Mouse (Mus musculus) spleen, adult 2 months (tissue): ENCODE measurements around the gene Ston2. TPM values are rescaled to one million over a fixed set of nuclear protein-coding genes. Genes with fewer than 3 reads are reported as not detected.
A peak's percentile ranks its signal among the peaks of the same experiment; 100 is the strongest.

ENCODE experiments used
- DNase-seq, 2 experiments: peaks; one replicate each; pipeline versions ENCODE4 v3.0.0 to v3.0.0-alpha.2; 2012 to 2021; ENCODE audit warnings: low spot score in 2 of 2, low read depth in 1 of 2
- H3K27ac ChIP-seq: fragments of 200-500 bp; 2 replicates; pipeline ENCODE4 v1.5.1; 2012; ENCODE audit warnings: low read length, inconsistent platforms; ENCODE audit not compliant: insufficient read depth
- H3K27me3 ChIP-seq: fragments of 200-500 bp; 2 replicates; pipeline ENCODE4 v1.6.1; 2012; ENCODE audit warnings: mild to moderate bottlenecking, moderate library complexity, low read length, inconsistent platforms; ENCODE audit not compliant: control insufficient read depth, insufficient read depth
- H3K36me3 ChIP-seq: fragments of 200-500 bp; 2 replicates; pipeline ENCODE4 v1.6.1; 2012; ENCODE audit warnings: mild to moderate bottlenecking, low read length, inconsistent platforms; ENCODE audit not compliant: control insufficient read depth, insufficient read depth
- H3K4me1 ChIP-seq: fragments of 200-500 bp; 2 replicates; pipeline ENCODE4 v1.6.1; 2011; ENCODE audit warnings: inconsistent platforms; ENCODE audit not compliant: control insufficient read depth, insufficient read depth, insufficient read length
- H3K4me3 ChIP-seq: fragments of 200-500 bp; 2 replicates; pipeline ENCODE4 v1.5.1; 2011; ENCODE audit warnings: mild to moderate bottlenecking, inconsistent platforms; ENCODE audit not compliant: insufficient read depth, insufficient read length; ENCODE audit errors: extremely low read depth
- CTCF ChIP-seq: fragments of 200-500 bp; IDR thresholded peaks from 2 replicates; pipeline ENCODE4 v1.5.1; 2011; ENCODE audit warnings: mild to moderate bottlenecking, inconsistent platforms; ENCODE audit not compliant: insufficient read depth, insufficient read length, insufficient replicate concordance; ENCODE audit errors: extremely low read depth
- POLR2A ChIP-seq: fragments of 200-500 bp; IDR thresholded peaks from 2 replicates; pipeline ENCODE4 v1.6.1; 2011; ENCODE audit warnings: low read depth, low read length, inconsistent platforms
- WGBS: fragments of 180-500 bp; shearing (Covaris S2); methylation state at CpG from one replicate; pipeline ENCODE4 v1.1.7; 2018; 5-methylcytosine and 5-hydroxymethylcytosine counted together
- polyA plus RNA-seq: library from polyadenylated mRNA; depleted of rRNA; stranded (reverse); fragments of >200 nt; gene quantifications from 2 replicates; pipeline ENCODE4 v1.2.3, GENCODE M21; 2012

Gene Ston2
- polyA plus RNA-seq, 1 experiment: 8.1 TPM

DNA sequence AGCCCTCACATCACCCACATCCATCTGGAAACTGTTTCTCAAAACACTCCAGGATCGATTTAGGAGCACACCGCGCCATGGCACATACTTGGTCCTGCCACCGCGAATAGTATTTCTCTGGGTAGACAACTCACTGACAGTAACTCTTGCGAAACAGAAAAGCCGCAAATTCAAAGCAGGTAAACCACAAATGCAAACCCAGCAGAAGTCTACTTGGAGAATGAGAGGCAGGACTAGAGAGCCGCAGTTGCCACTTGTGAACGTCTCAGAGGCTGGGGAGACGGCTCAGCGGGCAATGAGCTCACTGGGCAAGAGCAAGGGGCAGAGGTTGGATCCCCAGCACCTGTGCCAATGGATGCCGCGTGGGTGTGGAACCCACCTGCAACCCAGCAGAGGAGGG lies 22.7 kb downstream of the Ston2 start:
- Histone ChIP-seq H3K27me3 (peaks cover 5% of the 10 kb centered on the region; the same call in 1 of the 2 replicates), H3K4me3 (peak overlapping the region; percentile 11; the same call in 1 of the 2 replicates), H3K4me1 (peaks cover 11% of the 10 kb centered on the region; the same call in 1 of the 2 replicates), H3K36me3 (no peaks in the 10 kb centered on the region), H3K27ac (no peak overlapping the region)
- 5% methylated on average over 13 of the region's 13 CpGs for WGBS
- TF ChIP-seq CTCF (no peak), POLR2A (no peak)
- DNase-seq: peak; percentile 72 to 75

DNA sequence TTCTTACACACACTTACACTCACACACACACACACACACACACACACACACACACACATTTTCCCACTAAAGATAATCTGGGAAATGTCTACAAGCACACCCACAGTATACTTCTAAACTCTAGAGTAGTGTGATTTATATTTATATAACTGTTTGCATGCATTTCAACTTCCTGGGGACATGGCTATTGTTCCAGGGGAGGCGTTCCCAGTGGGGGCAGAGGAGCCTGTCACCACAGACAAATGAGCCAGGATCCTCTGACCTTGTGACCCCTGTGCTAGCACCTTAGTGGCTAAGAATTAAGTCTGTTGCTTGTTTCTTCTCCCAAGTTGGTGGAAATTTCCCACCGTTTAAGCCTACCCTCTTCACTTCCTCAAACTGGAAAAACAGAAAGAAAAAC lies 23.1 kb downstream of the Ston2 start:
- H3K27me3 ChIP-seq: peaks cover 5% of the 10 kb centered on the region; the same call in 1 of the 2 replicates
- H3K36me3 ChIP-seq: no peaks in the 10 kb centered on the region
- no peak for DNase-seq
- H3K4me1 ChIP-seq: peaks cover 11% of the 10 kb centered on the region; the same call in 1 of the 2 replicates
- H3K4me3 ChIP-seq: peak overlapping the region; percentile 11; the same call in 1 of the 2 replicates
- no peak overlapping the region; the same call in 1 of the 2 replicates for H3K27ac ChIP-seq
- whole genome bisulfite sequencing: 3% methylated on average over 2 of the region's 2 CpGs
- TF ChIP-seq POLR2A (no peak), CTCF (no peak)

DNA sequence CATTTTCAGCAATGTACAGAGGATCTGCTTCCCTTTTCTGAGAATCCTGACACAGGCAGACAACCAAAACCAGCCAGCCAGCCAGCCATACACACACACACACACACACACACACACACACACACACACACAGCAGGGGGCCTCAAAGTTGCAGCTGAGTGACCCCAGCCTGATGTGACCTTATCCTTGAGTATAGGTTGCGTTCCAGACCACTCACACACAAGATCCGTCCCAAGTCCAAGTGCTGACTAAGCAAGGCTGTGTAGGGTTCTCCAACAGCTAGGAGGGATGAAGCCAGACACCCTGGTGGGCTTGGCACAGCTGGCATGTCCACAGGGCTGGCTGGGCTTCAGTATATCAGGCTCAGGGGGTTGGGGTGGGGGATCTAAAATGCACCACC lies 23.7 kb downstream of the Ston2 start:
- TF ChIP-seq POLR2A: no peak
- TF ChIP-seq CTCF: no peak
- 66% methylated on average over 2 of the region's 2 CpGs for WGBS
- no peak overlapping the region for H3K27ac ChIP-seq

DNA sequence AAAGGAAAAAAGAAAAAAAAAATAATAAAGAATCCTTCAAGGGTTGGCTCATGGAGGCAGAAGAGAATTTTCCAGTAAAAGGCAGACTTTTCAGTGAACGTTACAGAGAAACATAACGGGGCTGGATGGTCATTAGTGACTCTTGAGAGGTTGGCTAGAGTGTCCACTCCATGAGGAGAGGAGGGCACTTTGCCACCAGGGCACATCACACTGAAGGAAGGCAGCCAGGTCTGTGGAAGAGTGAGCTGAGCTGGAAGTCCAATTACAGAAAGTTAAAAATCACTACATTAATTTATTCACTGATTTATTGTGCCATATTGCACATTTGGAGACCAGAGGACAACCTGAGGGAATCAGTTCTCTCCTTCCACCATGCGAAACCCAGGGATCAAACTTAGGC lies 28.4 kb downstream of the Ston2 start:
- Histone ChIP-seq H3K27me3 (no peaks in the 10 kb centered on the region), H3K4me1 (peaks cover 12% of the 10 kb centered on the region; the same call in 1 of the 2 replicates), H3K27ac (no peak overlapping the region), H3K4me3 (no peak overlapping the region), H3K36me3 (no peaks in the 10 kb centered on the region)
- 92% methylated on average over 3 of the region's 3 CpGs for WGBS
- no peak for DNase-seq
- TF ChIP-seq POLR2A: no peak
- TF ChIP-seq CTCF: no peak

More for the DNA sequence above, 23.7 kb downstream of the Ston2 start:
- Histone ChIP-seq H3K4me3 (no peak overlapping the region), H3K36me3 (no peaks in the 10 kb centered on the region), H3K4me1 (peaks cover 11% of the 10 kb centered on the region; the same call in 1 of the 2 replicates), H3K27me3 (peaks cover 3% of the 10 kb centered on the region; the same call in 1 of the 2 replicates)
- no peak for DNase-seq

DNA sequence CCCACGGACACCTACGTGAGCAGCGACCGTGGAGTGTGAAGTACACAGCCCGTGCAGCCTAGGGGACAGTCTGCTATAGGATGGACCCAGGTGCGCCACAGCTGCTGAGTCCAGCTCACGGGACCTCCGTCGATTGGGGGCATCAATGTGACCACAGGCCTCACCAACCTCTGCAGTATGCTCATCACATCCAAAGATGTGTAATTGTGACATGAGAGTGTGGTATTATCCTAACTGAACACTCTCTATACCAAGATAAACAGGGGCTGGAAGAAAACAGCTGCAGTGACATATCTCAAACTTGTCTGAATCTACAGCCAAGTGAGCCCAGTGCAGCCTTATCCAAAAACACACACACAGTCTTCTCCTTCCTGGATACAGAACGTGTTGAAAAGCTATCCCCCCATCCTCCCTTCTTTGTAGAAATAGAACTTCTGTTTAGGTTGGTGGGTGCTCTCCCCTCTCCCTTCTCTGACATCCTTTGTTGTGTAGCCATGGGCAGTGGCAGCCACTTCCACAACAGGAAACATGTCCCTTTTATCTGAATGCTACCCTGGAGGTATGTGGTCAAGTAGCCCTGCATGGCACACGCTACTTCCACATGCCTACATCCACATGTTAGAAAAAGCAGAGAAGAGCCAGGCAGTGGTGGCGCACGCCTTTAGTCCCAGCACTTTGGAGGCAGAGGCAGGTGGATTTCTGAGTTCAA lies 30.2 kb downstream of the Ston2 start:
- H3K4me3 ChIP-seq: no peak overlapping the region
- H3K27me3 ChIP-seq: no peaks in the 10 kb centered on the region
- no peak for TF ChIP-seq POLR2A
- no peak for TF ChIP-seq CTCF
- H3K36me3 ChIP-seq: no peaks in the 10 kb centered on the region
- no peak for DNase-seq
- WGBS: 73% methylated on average over 13 of the region's 13 CpGs
- H3K27ac ChIP-seq: no peak overlapping the region
- H3K4me1 ChIP-seq: peaks cover 5% of the 10 kb centered on the region; the same call in 1 of the 2 replicates

DNA sequence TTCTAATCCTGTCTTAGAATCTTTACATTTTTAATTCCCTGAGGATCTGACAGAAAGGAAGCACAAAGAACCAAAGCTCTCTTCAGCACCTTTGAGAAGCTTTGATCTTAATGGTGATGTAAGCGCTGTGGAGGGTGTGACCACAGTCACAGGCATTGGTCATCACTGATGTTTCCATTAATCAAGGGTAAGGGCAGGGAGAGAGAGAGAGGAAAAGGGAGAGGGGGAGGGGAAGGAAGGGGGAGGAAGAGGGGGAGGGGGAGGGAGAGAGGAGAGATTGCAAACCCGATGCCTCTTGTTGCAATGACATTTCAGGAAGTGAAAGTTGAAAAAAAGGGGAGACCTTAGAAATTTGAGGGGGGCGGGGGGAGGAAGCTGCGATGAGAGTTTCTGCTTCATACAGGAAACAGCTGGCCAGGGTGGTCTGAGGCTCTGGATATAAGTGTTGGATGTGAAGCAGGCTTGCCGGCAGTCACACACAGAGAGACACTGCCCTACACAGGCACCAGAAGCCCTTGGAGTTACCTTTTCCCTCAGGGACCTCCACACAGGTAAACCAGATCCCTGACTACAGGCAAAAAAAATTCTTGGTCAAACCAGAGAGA lies 31.5 kb downstream of the Ston2 start:
- peak; percentile 26 to 55 for DNase-seq

More for the DNA sequence above, 31.5 kb downstream of the Ston2 start:
- TF ChIP-seq CTCF (no peak), POLR2A (no peak)
- Histone ChIP-seq H3K27me3 (0 out of 2 replicates have a peak, but pooled peaks cover 1% of the 10 kb centered on the region), H3K36me3 (no peaks in the 10 kb centered on the region), H3K4me1 (peaks cover 5% of the 10 kb centered on the region; the same call in 1 of the 2 replicates), H3K27ac (no peak overlapping the region), H3K4me3 (no peak overlapping the region; the same call in 1 of the 2 replicates)
- WGBS: 7% methylated on average over 5 of the region's 5 CpGs
